Mouse (Mus musculus) brown adipose tissue, adult 24 weeks (tissue): ENCODE results near the gene Cda. TPM values are rescaled to one million over a fixed set of nuclear protein-coding genes. Genes with fewer than 3 reads are reported as not detected.
A peak's percentile ranks its signal among the peaks of the same experiment; 100 is the strongest.

Experiments
- H3K27ac ChIP-seq: fragments of 200-500 bp; replicated peaks from 2 replicates; pipeline ENCODE4 v1.5.1; 2012; ENCODE audit warnings: low read depth, mild to moderate bottlenecking, low read length
- H3K4me1 ChIP-seq: fragments of 200-500 bp; 2 replicates; pipeline ENCODE4 v1.6.1; 2012; ENCODE audit warnings: low read length, mixed read lengths; ENCODE audit not compliant: control insufficient read depth, insufficient read depth, insufficient read length
- H3K4me3 ChIP-seq: fragments of 200-500 bp; 2 replicates; pipeline ENCODE4 v1.5.1; 2012; ENCODE audit warnings: low read depth, mild to moderate bottlenecking, low read length, moderate library complexity; ENCODE audit not compliant: insufficient read depth
- polyA plus RNA-seq: library from polyadenylated mRNA; stranded (reverse); fragments of >200 nt; gene quantifications from 2 replicates; pipeline ENCODE4 v1.2.4, GENCODE M21; 2012; ENCODE audit not compliant: missing spikeins, insufficient read depth, insufficient read length

The Cda gene
- polyA plus RNA-seq, 1 experiment = not detected

DNA sequence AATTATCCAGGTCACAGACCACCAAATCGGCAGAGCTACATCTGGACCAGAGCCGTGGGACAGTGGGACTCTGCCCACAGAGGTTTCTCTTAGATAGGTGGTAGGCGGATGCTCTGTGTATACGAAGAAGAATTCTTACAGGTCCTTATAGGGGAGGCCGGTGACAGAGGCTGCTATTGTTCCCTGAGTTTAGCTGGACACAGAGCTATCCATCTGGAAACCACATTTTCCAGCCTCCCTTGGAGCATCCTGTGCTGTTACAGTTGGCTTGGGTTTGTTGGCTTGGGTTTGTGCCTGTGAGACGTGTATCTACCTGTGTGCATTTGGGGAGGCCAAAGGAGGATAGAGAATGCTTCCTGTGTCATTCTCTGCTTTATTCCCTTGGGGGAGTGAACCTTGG, 15.1 kb downstream of the Cda start:
- Histone ChIP-seq H3K27ac (no peak overlapping the region), H3K4me1 (no peaks in the 10 kb centered on the region), H3K4me3 (no peak overlapping the region)

DNA sequence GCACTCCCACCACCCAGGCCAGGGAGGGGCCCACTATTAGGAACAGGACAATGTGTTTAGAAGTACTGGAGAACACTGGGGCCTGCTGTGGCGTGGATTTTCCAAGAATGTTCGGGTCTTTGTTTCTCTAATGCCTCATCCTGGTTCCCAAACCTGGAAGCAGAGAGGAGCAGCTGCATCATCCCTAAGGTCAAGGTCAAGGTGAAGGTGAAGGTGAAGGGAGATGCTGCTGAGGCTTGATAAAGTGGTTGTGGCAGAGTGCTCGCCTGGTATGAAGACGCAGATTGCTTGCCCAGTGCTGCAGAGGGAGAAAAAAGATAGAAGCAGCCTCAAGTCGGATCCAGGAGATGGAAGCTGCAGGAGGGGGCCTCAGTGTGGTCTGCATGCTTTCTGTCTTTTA, 16.0 kb downstream of the Cda start:
- Histone ChIP-seq H3K27ac (no peak overlapping the region), H3K4me1 (no peaks in the 10 kb centered on the region), H3K4me3 (no peak overlapping the region)

DNA sequence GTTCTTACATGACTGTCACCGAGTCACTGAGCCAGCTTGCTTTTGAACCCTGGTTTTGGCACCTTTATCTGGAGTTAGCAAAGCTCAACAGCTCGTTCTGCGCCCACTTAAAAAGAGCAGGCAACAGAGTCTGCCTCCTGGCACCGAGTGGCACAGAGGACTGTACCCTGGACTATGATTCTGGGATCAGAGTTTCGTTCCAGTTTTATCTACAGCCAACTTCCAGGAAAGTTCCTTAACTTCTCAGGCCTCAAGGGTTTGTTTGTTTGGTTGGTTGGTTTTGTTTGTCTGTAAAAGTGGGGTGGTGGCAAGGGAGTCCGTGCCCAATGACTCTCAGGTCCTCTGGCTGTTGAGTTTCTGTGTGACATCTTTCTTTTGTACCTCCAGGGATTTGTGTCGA, 19.1 kb downstream of the Cda start:
- Histone ChIP-seq H3K4me1 (peaks cover 5% of the 10 kb centered on the region; the same call in 1 of the 2 replicates), H3K27ac (no peak overlapping the region), H3K4me3 (no peak overlapping the region)

DNA sequence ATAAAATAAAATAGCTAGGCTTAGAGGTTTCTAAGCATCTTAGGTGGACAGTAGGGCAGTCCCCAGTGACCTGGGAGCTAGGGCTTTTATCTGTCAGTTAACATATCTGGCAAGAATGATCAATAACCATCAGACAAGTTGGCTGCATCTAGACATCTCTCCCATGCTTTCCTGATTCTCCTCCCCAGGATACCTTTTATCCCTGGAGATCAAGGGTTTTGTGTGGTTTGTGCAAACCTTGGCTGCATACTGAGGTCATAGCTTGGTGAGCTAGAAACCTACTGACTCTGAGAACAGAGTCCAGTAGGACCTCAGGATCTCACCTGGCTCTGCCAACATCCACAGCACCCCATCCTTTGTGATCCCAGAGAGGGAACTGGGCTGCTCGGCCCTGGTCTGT, 20.5 kb downstream of the Cda start:
- H3K4me1 ChIP-seq = peaks cover 12% of the 10 kb centered on the region; the same call in 1 of the 2 replicates
- no peak overlapping the region for H3K4me3 ChIP-seq
- no peak overlapping the region for H3K27ac ChIP-seq

DNA sequence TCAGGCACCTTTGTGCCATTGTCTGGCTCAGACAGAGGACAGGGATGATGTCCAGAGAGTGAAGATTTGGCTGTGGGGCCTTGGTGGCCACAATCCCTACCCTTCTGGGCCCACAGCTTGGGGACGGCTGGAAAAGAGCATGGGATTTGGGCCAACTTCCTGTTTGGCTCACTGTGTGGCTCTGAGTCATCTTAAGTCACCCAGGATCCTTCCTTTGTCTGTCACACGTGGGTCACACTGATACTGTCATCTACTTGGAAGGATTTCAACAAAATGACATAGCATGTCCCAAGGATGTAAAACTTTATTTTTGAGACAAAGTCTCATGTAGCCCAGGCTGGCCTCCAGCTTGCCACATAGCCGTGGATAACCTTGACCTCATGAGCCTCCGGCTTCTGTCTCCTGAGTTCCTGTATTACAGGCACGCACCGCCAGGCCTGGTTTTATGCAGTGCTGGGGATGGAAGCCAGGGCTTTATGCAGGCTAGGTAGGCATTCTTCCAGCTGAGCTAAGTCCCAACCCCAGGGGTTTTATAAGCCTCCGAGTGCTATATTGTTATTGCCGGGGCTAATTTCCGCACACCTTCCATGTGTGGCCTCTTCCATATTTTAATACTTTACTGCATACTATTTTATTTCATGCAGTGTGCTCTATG, 22.8 kb downstream of the Cda start:
- H3K4me3 ChIP-seq = no peak overlapping the region
- H3K27ac ChIP-seq = peak overlapping the region; percentile 81
- H3K4me1 ChIP-seq = peaks cover 12% of the 10 kb centered on the region; the same call in 1 of the 2 replicates

DNA sequence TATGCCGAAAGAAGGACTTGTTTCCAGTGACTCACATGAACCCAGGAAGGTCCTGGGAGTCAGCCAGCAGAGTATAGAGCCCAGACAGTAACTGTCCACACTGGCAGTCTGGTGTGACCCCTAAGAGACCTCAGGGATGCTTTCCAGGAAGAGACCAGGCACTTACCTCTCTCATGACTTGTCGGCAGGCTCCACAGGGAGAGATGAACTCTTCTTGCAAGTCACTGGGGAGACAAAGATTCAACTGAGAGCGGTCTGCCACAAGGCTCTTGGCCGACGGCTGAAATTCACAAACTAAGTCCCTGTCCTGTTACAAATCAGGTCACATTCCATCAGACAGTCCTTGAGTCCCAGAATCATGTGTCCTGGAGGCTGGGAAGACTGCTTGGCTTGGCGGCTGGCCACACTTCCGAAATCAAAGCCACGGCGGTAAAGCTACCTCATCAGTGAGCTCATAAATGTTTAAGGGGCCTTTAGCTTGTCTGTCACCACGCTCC, 24.4 kb downstream of the Cda start:
- Histone ChIP-seq H3K4me3 (no peak overlapping the region), H3K27ac (no peak overlapping the region), H3K4me1 (peaks cover 12% of the 10 kb centered on the region; the same call in 1 of the 2 replicates)

DNA sequence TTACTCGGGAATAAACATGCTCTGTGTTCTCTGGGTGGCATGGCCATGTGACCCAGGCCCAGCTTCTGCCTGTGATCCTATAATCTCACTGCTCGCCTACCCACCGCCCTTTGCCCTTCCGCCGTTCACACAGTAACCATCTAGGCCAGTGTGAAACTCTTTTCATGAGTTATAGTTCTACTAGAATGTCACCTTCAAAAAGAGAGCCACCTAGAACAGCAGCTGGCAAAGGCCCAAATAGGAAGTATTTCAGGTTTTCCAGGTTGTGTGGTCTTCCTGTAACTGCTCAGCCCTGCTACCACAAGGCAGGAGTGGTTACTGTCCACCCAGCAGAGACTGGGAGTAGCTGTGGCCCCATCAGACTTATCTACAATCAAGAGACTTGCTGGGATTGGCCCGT, 25.0 kb downstream of the Cda start:
- Histone ChIP-seq H3K4me3 (no peak overlapping the region), H3K4me1 (peaks cover 12% of the 10 kb centered on the region; the same call in 1 of the 2 replicates), H3K27ac (no peak overlapping the region)

DNA sequence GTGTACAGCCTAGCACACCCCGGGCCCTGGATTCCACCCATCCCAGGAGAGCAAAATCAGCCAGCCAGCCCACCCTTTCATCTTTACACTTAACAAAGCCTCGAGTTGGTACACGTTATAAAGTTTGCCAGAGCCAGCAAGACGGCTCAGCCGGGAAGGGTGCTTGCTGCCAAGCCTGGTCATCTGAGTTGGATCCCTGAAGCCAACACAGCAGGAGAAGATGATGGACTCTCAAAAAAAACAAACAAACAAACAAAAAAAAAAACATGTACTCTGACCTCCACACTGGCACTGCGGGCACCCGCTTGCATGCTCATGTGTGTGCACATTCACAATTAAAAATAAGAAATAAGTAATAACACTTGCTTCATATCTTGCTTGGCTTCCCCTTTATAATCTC, 25.7 kb downstream of the Cda start:
- Histone ChIP-seq H3K4me3 (no peak overlapping the region), H3K4me1 (peaks cover 12% of the 10 kb centered on the region; the same call in 1 of the 2 replicates), H3K27ac (no peak overlapping the region)

DNA sequence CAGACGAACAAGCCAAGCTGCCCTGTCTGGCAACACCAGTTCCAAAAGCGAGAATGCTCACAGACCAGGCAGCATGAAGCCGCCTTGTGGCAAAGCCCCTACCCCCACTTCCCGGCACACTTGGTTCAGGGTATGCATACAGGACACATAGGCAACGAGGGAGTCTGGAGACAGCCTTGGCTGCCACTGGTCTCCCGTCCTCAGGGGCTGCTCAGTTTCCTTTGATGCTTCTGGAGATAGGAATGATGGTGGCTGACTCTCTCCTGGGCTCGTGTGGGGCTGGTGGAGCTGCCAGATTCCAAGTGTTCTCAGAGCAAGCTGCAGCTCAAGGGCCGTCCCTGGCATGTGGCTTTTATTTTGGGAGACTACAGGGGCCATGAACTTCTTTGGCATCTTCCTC, 26.4 kb downstream of the Cda start:
- Histone ChIP-seq H3K27ac (no peak overlapping the region), H3K4me3 (no peak overlapping the region), H3K4me1 (peaks cover 12% of the 10 kb centered on the region; the same call in 1 of the 2 replicates)

DNA sequence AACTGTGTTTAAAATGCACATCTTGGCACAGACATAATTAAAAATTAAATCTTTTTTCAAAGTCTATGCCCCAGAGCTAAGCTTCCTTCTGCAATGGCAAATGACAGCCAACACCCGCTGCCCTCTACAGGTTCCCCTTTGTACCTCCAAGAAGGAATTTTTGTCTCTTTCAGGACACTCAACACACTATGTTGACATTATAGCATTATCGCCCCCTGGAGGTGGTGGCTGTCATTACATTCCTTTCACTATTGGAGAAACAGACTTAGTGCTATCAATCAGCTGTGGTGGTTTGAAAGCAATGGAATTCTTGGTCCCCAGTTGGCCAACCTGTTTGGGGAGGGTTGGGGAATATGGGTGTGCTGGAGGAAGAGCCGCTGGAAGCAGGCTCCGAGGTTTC, 27.8 kb downstream of the Cda start:
- Histone ChIP-seq H3K27ac (no peak overlapping the region), H3K4me3 (no peak overlapping the region), H3K4me1 (peaks cover 10% of the 10 kb centered on the region; the same call in 1 of the 2 replicates)

DNA sequence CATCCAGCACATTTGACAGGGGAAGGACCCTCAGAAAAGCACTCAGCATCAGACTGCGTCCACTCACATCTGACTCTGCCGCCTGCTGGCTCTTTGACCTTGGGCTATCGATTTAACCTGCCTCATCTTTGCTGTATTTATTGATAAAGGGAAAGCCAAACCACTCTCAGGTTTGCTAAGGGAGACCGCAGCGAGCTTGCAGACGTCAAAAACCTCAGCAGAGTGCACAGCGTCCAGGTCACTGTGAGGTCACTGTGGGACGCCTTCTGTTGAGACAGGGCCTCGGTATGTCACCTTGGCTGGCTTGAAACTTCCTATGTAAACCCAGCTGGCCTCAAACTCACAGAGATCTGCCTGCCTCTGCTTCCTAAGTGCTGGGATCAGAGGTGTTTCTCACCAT, 30.5 kb downstream of the Cda start:
- H3K4me3 ChIP-seq = no peak overlapping the region
- no peaks in the 10 kb centered on the region for H3K4me1 ChIP-seq

DNA sequence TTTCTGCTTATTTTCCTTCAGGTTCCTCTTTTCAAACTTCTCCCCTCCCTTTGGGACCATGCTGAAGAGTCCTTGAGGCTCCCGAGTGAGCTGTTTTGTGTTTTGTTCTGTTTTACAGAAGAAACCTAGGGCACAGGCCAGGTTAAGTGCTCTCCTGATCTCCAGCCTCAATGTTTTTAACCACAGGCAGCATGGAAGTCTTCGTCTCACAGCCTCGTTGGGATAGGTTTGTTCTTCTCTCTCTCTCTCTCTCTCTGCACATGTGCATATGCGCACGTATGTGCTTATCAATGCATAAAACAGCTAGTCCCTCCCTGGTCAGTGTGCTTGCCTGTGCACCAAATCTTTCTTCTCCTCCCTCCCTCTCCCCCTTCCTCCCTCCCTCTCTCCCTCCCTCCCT, 30.9 kb downstream of the Cda start:
- Histone ChIP-seq H3K4me3 (no peak overlapping the region), H3K4me1 (no peaks in the 10 kb centered on the region), H3K27ac (no peak overlapping the region)

More for the DNA sequence above, 30.5 kb downstream of the Cda start:
- no peak overlapping the region for H3K27ac ChIP-seq

DNA sequence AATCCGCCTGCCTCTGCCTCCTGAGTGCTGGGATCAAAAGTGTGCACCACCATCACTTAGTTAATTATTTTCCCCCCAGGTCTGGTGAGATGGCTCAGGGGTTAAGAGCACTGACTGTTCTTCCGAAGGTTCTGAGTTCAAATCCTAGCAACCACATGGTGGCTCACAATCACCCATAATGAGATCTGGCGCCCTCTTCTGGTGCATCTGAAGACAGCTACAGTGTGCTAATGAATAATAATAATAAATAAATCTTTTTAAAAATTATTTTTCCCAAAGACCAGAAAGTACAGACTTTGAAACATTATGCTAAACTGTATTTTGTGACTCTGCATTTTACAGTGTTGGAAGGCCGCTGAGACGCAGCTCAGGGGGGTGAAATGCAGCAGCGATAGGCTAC, 32.1 kb downstream of the Cda start:
- H3K4me3 ChIP-seq = no peak overlapping the region
- H3K27ac ChIP-seq = no peak overlapping the region
- H3K4me1 ChIP-seq = no peaks in the 10 kb centered on the region

DNA sequence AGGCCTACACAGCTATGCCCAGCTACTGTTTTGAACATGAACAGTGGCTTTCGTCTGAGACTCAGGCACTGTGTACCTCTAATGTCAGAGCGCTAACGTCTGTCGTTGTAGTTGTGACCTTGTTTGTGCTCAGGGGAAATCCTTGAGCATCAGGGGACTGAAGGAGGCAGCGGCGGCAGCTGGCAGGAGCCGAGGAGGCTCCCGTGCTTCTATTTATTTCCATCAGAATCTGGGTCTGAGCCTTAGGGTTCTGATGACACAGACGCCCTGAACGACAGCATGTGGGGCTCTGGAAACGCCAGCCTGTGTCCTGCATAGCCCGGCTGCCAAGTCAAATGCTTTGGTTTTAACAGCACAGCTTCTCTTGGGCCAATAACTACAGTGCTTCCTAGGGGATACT, 32.8 kb downstream of the Cda start:
- no peak overlapping the region for H3K4me3 ChIP-seq
- H3K4me1 ChIP-seq = no peaks in the 10 kb centered on the region
- no peak overlapping the region for H3K27ac ChIP-seq

DNA sequence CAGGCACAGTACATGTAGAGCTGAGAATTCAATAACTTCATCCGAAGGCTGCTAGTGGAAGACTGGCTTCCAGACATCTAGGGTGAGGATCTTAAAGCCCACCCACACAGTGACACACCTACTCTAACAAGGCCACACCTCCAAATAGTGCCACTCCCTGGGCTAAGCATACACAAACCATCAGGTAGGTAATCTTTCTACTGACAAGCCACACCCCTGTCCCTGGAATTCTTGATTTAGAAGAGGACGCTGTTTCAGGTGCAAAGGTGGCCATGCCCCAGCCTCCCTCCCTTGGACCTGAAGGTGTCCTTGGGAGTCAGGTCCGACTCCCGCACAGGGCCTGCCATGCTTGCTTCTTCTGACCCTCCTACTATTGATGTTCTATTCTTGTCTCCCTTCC, 34.7 kb downstream of the Cda start:
- H3K27ac ChIP-seq = no peak overlapping the region
- no peaks in the 10 kb centered on the region for H3K4me1 ChIP-seq
- H3K4me3 ChIP-seq = no peak overlapping the region

DNA sequence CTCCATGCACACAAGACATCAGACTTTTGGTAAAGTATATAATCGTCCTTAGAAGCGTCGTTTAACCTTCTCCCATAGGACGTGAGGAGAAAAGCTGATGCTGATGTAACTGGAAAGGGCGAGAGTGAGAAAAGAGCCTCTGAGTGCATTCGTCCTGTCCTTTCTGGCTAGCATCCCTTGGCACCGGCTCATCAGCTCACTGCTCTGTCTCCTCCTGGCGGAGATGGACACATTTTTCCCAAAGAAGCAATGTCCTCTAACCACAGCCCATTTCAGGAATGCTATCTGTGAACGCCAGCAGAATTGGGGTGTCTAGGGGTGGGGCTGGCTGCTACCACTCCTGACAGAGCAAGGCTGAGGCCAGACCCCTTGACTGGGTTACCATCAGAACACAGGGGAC, 36.1 kb downstream of the Cda start:
- H3K27ac ChIP-seq = no peak overlapping the region
- no peak overlapping the region for H3K4me3 ChIP-seq
- no peaks in the 10 kb centered on the region for H3K4me1 ChIP-seq
